Mouse (Mus musculus) bone marrow macrophage, adult 2 months (primary cell): ENCODE data around the gene Tcam1.

Source experiments
- CTCF ChIP-seq: IDR thresholded peaks from 2 replicates; pipeline ENCODE4 v1.5.1; 2012; ENCODE audit warnings: low read depth, mild to moderate bottlenecking, low read length, moderate library complexity
- POLR2A ChIP-seq: IDR thresholded peaks from 2 replicates; pipeline ENCODE4 v1.6.1; 2012; ENCODE audit warnings: mild to moderate bottlenecking, low read depth, low read length, borderline replicate concordance

- no peak for TF ChIP-seq CTCF
- no peak for TF ChIP-seq POLR2A
Measured at GRCm38 (mm10) chr11:106328521-106328920, 52.0 kb downstream of the Tcam1 start.
